In the genomic region with DNA sequence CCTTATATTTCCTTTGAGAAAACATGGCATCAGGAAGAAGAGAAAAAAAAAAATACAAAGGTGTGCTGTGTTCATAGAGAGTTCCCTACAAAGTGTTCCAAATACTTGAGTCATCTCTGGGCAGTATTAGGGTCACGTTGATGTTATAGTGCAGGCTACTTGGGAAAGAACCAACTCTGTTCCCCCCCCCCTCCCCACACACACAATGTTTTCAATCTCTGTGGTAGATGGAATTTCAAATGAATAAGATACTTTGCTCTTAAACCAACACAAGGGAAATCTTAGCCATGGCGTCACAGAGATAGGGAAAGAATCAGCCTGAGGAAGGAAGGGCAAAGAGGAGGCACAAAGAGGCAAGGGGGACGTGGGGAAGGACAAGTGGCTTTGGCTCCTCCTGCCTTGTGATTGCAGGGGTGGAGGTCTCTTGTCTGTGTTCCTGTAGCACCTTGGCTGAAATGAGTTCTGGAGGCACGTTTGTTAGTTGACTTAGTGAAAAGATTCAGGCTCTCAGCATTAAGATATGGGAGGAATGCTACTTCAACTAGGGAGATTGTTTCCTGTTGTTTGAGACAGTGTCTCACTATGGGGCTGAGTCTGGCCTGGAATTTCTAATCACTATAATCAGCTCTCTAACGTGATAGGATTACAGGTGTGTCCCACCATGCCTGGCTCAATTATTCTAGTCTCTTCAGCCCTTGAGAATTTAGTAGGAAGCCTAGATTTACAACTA, we compare ENCODE assay signal across 25 mouse cellular contexts.
DNase-seq lines count a peak whose midpoint lies in the region; ATAC-seq lines count a peak whose summit lies in the region.
"Had no signal": no experiment of that assay in that cellular context is flagged by ENCODE, and none has a peak within 500 bp of the region (broad histone marks: within the 10 kb centered on the region; RNA-seq: fewer than 3 reads in every experiment).

No protein-coding gene starts in this region.

- no peaks in the 10 kb centered on the region for H3K27me3 ChIP-seq in forebrain, embryonic 15.5 days
- no peaks in the 10 kb centered on the region for H3K27me3 ChIP-seq in forebrain, embryonic 11.5 days (ENCODE audit: control insufficient read depth, insufficient read depth, low read length)
- no peaks in the 10 kb centered on the region for H3K27me3 ChIP-seq in heart, embryonic 15.5 days
- no peaks in the 10 kb centered on the region for H3K27me3 ChIP-seq in lung, embryonic 16.5 days (ENCODE audit: control insufficient read depth, insufficient read depth, low read depth, low read length)
- H3K27me3 ChIP-seq: embryonic facial prominence, embryonic 13.5 days; hindbrain, embryonic 15.5 days; intestine, embryonic 15.5 days; limb, embryonic 15.5 days; midbrain, embryonic 12.5 days had no signal

- ATAC-seq in forebrain, embryonic 15.5 days (replicated peaks), result no peak
- ATAC-seq in forebrain, embryonic 11.5 days (replicated peaks; ENCODE audit: low FRiP score), result no peak
- ATAC-seq in heart, embryonic 15.5 days (replicated peaks; ENCODE audit: insufficient number of reproducible peaks, insufficient read depth, low FRiP score, low read depth), result no peak
- ATAC-seq in lung, embryonic 16.5 days (ENCODE audit: low read depth), result peak; percentile 42; the same call in 1 of the 2 replicates

- H3K4me1 ChIP-seq in forebrain, embryonic 15.5 days, result peaks cover 19% of the 10 kb centered on the region
- H3K4me1 ChIP-seq in forebrain, embryonic 11.5 days (replicated peaks; ENCODE audit: control insufficient read depth, insufficient read depth, low read length), result peaks cover 2% of the 10 kb centered on the region; the same call in 1 of the 2 replicates
- peaks cover 42% of the 10 kb centered on the region for H3K4me1 ChIP-seq in heart, embryonic 15.5 days (replicated peaks)
- peaks cover 19% of the 10 kb centered on the region for H3K4me1 ChIP-seq in lung, embryonic 16.5 days (replicated peaks; ENCODE audit: control insufficient read depth, insufficient read depth, low read length)

- H3K9me3 ChIP-seq in forebrain, embryonic 15.5 days, result no peaks in the 10 kb centered on the region
- no peaks in the 10 kb centered on the region for H3K9me3 ChIP-seq in forebrain, embryonic 11.5 days (ENCODE audit: control insufficient read depth, low read length)
- no peaks in the 10 kb centered on the region for H3K9me3 ChIP-seq in heart, embryonic 15.5 days (replicated peaks)
- H3K9me3 ChIP-seq in lung, embryonic 16.5 days (ENCODE audit: control insufficient read depth, low read length), result no peaks in the 10 kb centered on the region
- H3K9me3 ChIP-seq: embryonic facial prominence, embryonic 13.5 days; hindbrain, embryonic 15.5 days; intestine, embryonic 15.5 days; limb, embryonic 15.5 days; midbrain, embryonic 12.5 days had no signal

- H3K4me3 ChIP-seq in forebrain, embryonic 15.5 days, result no peak overlapping the region
- H3K4me3 ChIP-seq in forebrain, embryonic 11.5 days (ENCODE audit: low read depth, low read length), result no peak overlapping the region
- no peak overlapping the region for H3K4me3 ChIP-seq in heart, embryonic 15.5 days
- H3K4me3 ChIP-seq in lung, embryonic 16.5 days (ENCODE audit: low read length), result no peak overlapping the region
- H3K4me3 ChIP-seq: embryonic facial prominence, embryonic 13.5 days; erythroblast, embryonic 14.5 days; hindbrain, embryonic 15.5 days; intestine, embryonic 15.5 days; limb, embryonic 15.5 days; midbrain, embryonic 12.5 days had no signal

- no peak overlapping the region for H3K4me2 ChIP-seq in forebrain, embryonic 15.5 days (replicated peaks)
- H3K4me2 ChIP-seq in forebrain, embryonic 11.5 days (ENCODE audit: low read depth, low read length, severe bottlenecking), result no peak overlapping the region
- H3K4me2 ChIP-seq in heart, embryonic 15.5 days, result no peak overlapping the region
- H3K4me2 ChIP-seq in lung, embryonic 16.5 days (ENCODE audit: low read depth, low read length), result no peak overlapping the region
- H3K4me2 ChIP-seq: embryonic facial prominence, embryonic 13.5 days; intestine, embryonic 15.5 days; limb, embryonic 15.5 days had no signal

- H3K9ac ChIP-seq in forebrain, embryonic 15.5 days (replicated peaks), result no peak overlapping the region
- H3K9ac ChIP-seq in forebrain, embryonic 11.5 days (ENCODE audit: low read length), result no peak overlapping the region
- no peak overlapping the region for H3K9ac ChIP-seq in heart, embryonic 15.5 days
- no peak overlapping the region for H3K9ac ChIP-seq in lung, embryonic 16.5 days (ENCODE audit: low read length)
- H3K9ac ChIP-seq: embryonic facial prominence, embryonic 13.5 days; hindbrain, embryonic 15.5 days; intestine, embryonic 15.5 days; limb, embryonic 15.5 days; liver, embryonic 14.5 days; midbrain, embryonic 12.5 days had no signal

- no peaks in the 10 kb centered on the region for H3K36me3 ChIP-seq in forebrain, embryonic 15.5 days
- H3K36me3 ChIP-seq in forebrain, embryonic 11.5 days (ENCODE audit: control insufficient read depth, insufficient read depth, low read length), result no peaks in the 10 kb centered on the region
- no peaks in the 10 kb centered on the region for H3K36me3 ChIP-seq in heart, embryonic 15.5 days
- no peaks in the 10 kb centered on the region for H3K36me3 ChIP-seq in lung, embryonic 16.5 days (ENCODE audit: control insufficient read depth, insufficient read depth, low read length)
- H3K36me3 ChIP-seq: embryonic facial prominence, embryonic 13.5 days; hindbrain, embryonic 15.5 days; intestine, embryonic 15.5 days; limb, embryonic 15.5 days; midbrain, embryonic 12.5 days had no signal

- 0 out of 2 replicates have a peak overlapping the region, but pooled peaks have one; percentile 23 for H3K27ac ChIP-seq in forebrain, embryonic 15.5 days (replicated peaks)
- H3K27ac ChIP-seq in forebrain, embryonic 11.5 days (ENCODE audit: low read depth, low read length), result no peak overlapping the region
- peak overlapping the region; percentile 70 for H3K27ac ChIP-seq in heart, embryonic 15.5 days
- peak overlapping the region; percentile 63; the same call in 1 of the 2 replicates for H3K27ac ChIP-seq in lung, embryonic 16.5 days (ENCODE audit: low read length)
- H3K27ac ChIP-seq: embryonic facial prominence, embryonic 13.5 days; intestine, embryonic 15.5 days; liver, embryonic 14.5 days had no signal

- intact Hi-C loops in heart, postnatal 25 days (cut with DNase I), result loop anchor here (10.0 kb wide), 1 partner anchor 542 kb away; no protein-coding TSS in a partner anchor
- intact Hi-C loops in gastrocnemius, postnatal 14 days (cut with DNase I; ENCODE audit: low total_unique reads), result no loop called here

- 47% methylated on average over 5 of the region's 5 CpGs for WGBS in forebrain, embryonic 15.5 days
- WGBS in forebrain, embryonic 11.5 days, result 41% methylated on average over 5 of the region's 5 CpGs
- 15% methylated on average over 5 of the region's 5 CpGs for WGBS in heart, embryonic 15.5 days
- 36% methylated on average over 5 of the region's 5 CpGs for WGBS in lung, embryonic 16.5 days

- DNase-seq in forebrain, embryonic 11.5 days (ENCODE audit: low spot score), result no peak
- no peak for DNase-seq in heart, postnatal 25 days (ENCODE audit: low spot score)
- no peak for DNase-seq in lung, postnatal 14 days
- DNase-seq in NIH3T3 (ENCODE audit: low read depth), result peak; percentile 56
- no peak for DNase-seq in gastrocnemius, postnatal 14 days
- DNase-seq: adrenal gland, postnatal 25 days; cerebellum, adult 8-10 months; cerebellum, postnatal 36 days; gastrocnemius, postnatal 25 days; heart, postnatal 14 days; kidney, adult 8-10 months; kidney, postnatal 10 days; left cerebral cortex, postnatal 4 days; right cerebral cortex, postnatal 25 days; spleen, adult 18-20 months had no signal
